Mouse (Mus musculus) heart, postnatal 0 days (tissue): ENCODE data around the gene Hoxa6.

ENCODE experiments used
- CTCF ChIP-seq: IDR thresholded peaks from 2 replicates; pipeline ENCODE4 v1.5.1; 2016; ENCODE audit warnings: antibody characterized with exemption, control low read depth, low read depth
- EP300 ChIP-seq: IDR thresholded peaks from 2 replicates; pipeline ENCODE4 v1.6.1; 2016; ENCODE audit warnings: antibody characterized with exemption, low read depth

GRCm38 (mm10) chr6:52241001-52241621 is 32.6 kb upstream of the Hoxa6 start:
- no peak for TF ChIP-seq EP300
- no peak for TF ChIP-seq CTCF
